ENCODE assay signal across 8 mouse cellular contexts in the genomic region with DNA sequence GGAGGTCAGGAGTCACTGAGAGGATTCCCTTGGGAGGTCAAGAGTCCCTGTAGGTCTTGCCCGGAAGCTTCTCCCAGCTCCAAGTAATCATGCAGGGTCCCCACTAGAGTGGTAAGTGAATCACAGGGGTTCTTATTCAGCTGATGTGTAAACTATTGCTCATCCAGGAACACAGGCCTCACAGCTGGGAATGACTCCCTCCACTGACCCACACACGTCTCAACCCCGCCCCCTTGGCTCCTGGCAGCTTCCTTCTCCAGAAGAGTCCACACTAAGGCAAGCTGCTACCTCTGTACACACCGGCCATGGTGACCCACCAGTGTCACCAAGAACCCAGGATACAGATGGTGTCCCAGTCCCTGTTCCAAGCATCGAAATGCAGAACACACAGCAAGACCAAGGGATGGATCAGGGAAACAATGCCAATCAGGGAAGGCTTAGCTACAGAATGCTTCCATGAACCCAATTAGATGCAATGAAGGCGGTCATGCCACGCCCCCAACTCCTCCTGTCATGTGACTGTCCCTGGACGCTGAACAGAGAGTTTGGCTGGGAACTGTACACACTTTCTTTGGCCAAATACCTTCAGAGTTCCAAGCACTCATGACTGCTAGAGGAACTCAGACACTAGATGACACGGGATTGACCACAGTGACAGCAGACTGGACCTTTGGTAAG. TPM values are rescaled to one million over a fixed set of nuclear protein-coding genes. Genes with fewer than 3 reads are reported as not detected.
DNase-seq lines count a peak whose midpoint lies in the region; ATAC-seq lines count a peak whose summit lies in the region.

No protein-coding gene starts in this region.

- DNase-seq in adrenal gland, adult 18-20 months (ENCODE audit: low spot score in 2 of 2) = peak; percentile 51 to 55
- no peak for DNase-seq in adrenal gland, adult 8-10 months
- DNase-seq in 3134 (ENCODE audit: extremely low read depth, insufficient read length, low spot score) = peak; percentile 85
- DNase-seq in fibroblast of lung, adult 2 months (ENCODE audit: low read depth) = peak; percentile 89
- peak; percentile 72 to 85 for DNase-seq in kidney, adult 8-10 months
- DNase-seq in lung, postnatal 25 days (ENCODE audit: low spot score) = peak; percentile 85
- DNase-seq in cerebellum, adult 11-12 months = no peak

- no peak for ATAC-seq in megakaryocyte progenitor cell, adult 5-6 weeks (replicated peaks; ENCODE audit: poor library complexity)

RNA-seq across cellular contexts. Expression of a gene that starts 18.0 kb away (rescaled TPM):
- 10 to 100 TPM; 15.0 to 15.5 TPM for total RNA-seq in adrenal gland, adult 18-20 months (2021)
- total RNA-seq in adrenal gland, adult 8-10 months (2022) = 10 to 100 TPM; 17.3 to 32.2 (median 23.3) TPM
- 4.5 and 5.0 TPM in 2 replicates for total RNA-seq in megakaryocyte progenitor cell, adult 5-6 weeks (2015)
- total RNA-seq in megakaryocyte progenitor cell, adult 5-6 weeks (2017) = 3.3 and 4.2 TPM in 2 replicates

RNA-seq across cellular contexts. Expression of a gene that starts 27.8 kb away (rescaled TPM):
- total RNA-seq in adrenal gland, adult 18-20 months (2021) = under 1 TPM in 1 of 2 experiments, not detected in 1; 0.20 TPM
- total RNA-seq in adrenal gland, adult 8-10 months (2022) = not detected
- total RNA-seq in megakaryocyte progenitor cell, adult 5-6 weeks (2015) = not detected in 2 replicates
- not detected in 2 replicates for total RNA-seq in megakaryocyte progenitor cell, adult 5-6 weeks (2017)

Comparison
In these comparisons a context has a peak if more than half of its experiments do, and no peak if none do; other contexts are left out.
1. DNase-seq: peak in adrenal gland, adult 18-20 months (2 of 2), 3134 (single experiment), fibroblast of lung, adult 2 months (single experiment), kidney, adult 8-10 months (2 of 2) and lung, postnatal 25 days (single experiment); none in adrenal gland, adult 8-10 months (single experiment) and cerebellum, adult 11-12 months (single experiment).